Mouse (Mus musculus): Measurements from ENCODE around the gene Crtam.

GRCm38 (mm10) chr9:41053478-41053877 is 49.0 kb upstream of the Crtam start:
- TF ChIP-seq POLR2A (IDR thresholded peaks at IDR 0.05; ENCODE audit: insufficient read length, low read depth) (no peak), MAX (IDR thresholded peaks at IDR 0.05; ENCODE audit: low read depth) (no peak), USF1 (IDR thresholded peaks at IDR 0.05; ENCODE audit: low read depth) (no peak), TCF3 (IDR thresholded peaks at IDR 0.05; ENCODE audit: insufficient read length, low read depth) (no peak)
